Mouse (Mus musculus): ENCODE results near the gene Tbc1d23. TPM values are rescaled to one million over a fixed set of nuclear protein-coding genes. Genes with fewer than 3 reads are reported as not detected.

Tbc1d23 gene
- 33.3 and 34.7 TPM in 2 replicates for polyA plus RNA-seq (2015; fragmentation: Nextera tagmentation; extraction: Ambion mirVana)

DNA sequence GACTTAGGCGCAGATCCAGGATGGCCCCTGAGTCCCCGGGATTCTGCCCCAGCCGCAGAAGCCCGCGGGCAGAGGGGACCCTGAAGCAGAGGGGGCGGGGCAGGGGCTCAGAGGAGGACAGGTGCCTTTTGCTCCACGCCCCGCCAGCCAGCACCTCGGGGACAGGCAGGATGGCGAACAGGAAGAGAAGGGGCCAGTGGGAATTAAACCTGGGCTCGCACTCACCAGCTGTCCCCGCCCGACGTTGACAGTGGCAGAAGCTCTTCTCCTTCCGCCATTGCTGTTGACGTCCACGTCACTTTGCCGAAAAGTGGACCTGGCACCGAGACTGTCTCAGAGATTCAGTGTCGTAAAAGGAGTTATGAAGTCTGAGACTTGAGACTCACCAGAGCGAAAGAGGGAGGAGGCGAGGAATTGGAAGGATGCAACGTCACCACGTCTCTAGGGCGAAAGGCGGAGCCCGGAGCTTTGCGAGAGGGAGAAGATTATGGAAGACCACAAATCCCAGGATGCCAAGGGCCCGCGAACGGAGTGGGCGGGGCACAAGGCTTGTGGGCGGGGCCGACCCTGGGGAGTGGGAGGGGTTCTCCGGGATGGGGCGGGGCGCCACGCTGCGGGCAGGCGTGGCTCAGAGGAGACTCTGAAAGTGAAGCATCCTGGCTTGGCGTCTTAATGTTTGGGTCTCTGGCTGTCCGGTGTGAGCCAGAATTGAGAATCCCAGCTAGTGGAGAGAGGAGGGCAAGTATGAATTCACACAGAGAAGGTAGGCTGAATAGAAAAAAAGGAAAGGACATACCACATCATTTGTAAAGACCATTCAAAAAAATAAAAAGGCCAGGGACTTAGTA is at the start of gene Tbc1d23:
Gene Tbc1d23 (minus strand): TSS at position 416 of the 848 bp plus-strand sequence.
- H3K9me3 ChIP-seq (replicated peaks; ENCODE audit: control insufficient read depth, low read length, poor library complexity, severe bottlenecking): no peaks in the 10 kb centered on the region
- H3K27ac ChIP-seq (ENCODE audit: low read length): peak within 1 kb of the TSS; percentile 81
- peak within 1 kb of the TSS; percentile 87 for H3K9ac ChIP-seq (ENCODE audit: low read depth, low read length)
- H3K36me3 ChIP-seq (ENCODE audit: control insufficient read depth, insufficient read depth, low read length): no peaks in the 10 kb centered on the region
- peak; percentile 100 for ATAC-seq
- WGBS: under 1% methylated on average over 42 of the region's 42 CpGs
- peak within 1 kb of the TSS; percentile 81 for H3K4me3 ChIP-seq (ENCODE audit: low read depth, low read length)
- H3K27me3 ChIP-seq (ENCODE audit: control insufficient read depth, insufficient read depth, low read depth, low read length): no peaks in the 10 kb centered on the region
- peaks cover 9% of the 10 kb centered on the region for H3K4me1 ChIP-seq (ENCODE audit: control insufficient read depth, insufficient read depth, low read length)
- H3K4me2 ChIP-seq (ENCODE audit: low read length): peak within 1 kb of the TSS; percentile 74

DNA sequence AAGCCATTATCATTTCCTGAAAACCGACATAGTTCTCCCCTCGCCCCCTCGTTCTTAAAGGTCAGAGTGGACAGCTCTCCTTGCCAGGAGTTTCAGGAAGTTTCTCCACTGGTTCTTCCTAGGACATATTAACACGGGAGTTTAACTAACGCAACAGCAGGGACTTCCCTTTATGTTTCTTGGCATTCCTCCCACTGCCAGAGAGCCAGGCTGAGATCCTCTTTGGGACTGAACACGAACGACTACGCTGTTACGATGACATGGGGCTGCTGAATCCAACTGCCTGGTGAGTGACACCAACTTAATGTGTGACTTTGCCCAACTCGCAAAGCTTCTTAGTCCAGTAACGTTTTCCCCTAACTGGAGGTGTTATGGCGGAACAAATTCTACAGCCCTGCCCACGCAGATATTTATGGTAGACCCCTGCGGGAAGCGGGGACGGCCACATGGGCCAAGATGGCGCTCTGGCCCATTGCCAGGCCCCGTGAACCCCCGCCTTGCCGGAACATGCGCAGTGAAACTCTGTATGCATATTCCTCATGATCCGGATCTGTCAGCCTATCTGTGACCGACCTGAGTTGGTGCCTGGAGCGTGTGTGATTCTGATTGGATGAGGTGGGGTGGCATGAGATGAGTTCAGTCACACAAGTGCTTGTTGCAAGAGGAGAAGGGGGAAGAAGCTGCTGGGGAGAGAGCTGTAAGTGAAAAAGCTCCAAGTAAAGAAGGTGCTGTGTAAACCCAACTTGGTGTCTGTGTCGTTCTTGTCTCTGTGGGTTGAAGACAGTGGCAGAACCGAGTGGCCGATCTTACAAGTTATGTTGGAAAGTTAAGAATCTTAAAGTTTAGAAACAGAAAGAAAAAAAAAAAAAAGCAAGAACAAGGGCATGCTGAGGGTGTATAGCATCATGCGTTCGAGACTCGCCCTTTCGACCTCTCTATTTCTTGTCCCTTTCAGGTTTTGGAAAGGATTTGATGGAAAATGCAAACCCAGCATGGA is 49.2 kb upstream of the Tbc1d23 start:
- no peaks in the 10 kb centered on the region for H3K9me3 ChIP-seq (replicated peaks; ENCODE audit: control insufficient read depth, low read length, poor library complexity, severe bottlenecking)
- H3K9ac ChIP-seq (ENCODE audit: low read depth, low read length): no peak overlapping the region
- 92% methylated on average over 31 of the region's 31 CpGs for WGBS
- H3K4me1 ChIP-seq (ENCODE audit: control insufficient read depth, insufficient read depth, low read length): no peaks in the 10 kb centered on the region
- H3K4me2 ChIP-seq (ENCODE audit: low read length): no peak overlapping the region
- no peak for ATAC-seq
- no peaks in the 10 kb centered on the region for H3K36me3 ChIP-seq (ENCODE audit: control insufficient read depth, insufficient read depth, low read length)
- H3K27me3 ChIP-seq (ENCODE audit: control insufficient read depth, insufficient read depth, low read depth, low read length): no peaks in the 10 kb centered on the region
- no peak overlapping the region for H3K4me3 ChIP-seq (ENCODE audit: low read depth, low read length)
- no peak overlapping the region for H3K27ac ChIP-seq (ENCODE audit: low read length)

DNA sequence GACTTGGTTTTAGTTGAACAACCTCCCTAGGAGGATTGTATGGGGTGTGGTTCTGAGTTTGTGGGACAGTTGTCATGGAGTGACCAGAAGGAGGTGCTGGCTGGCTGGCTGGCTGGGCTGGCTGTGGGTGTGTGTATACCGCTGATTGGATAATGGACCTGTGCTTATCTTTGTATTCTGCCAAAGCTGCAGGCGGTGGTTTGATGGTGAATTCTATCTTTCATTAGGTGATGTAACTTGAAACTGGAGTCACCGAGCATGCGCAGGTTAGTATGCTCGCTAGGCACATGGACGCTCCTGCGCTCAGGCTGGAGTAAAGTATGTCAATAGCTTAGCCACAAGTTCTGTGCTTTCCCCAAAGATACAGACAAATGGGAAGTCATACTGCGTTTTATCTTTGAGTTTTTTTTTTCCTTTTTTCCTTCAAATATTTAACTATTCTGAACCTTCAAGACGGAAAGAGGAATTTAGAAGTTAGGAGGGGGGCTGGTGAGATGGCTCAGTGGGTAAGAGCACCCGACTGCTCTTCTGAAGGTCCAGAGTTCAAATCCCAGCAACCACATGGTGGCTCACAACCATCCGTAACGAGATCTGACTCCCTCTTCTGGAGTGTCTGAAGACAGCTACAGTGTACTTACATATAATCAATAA is 47.8 kb upstream of the Tbc1d23 start:
- no peaks in the 10 kb centered on the region for H3K4me1 ChIP-seq (ENCODE audit: control insufficient read depth, insufficient read depth, low read length)
- H3K4me2 ChIP-seq (ENCODE audit: low read length): no peak overlapping the region
- no peak for ATAC-seq
- H3K9ac ChIP-seq (ENCODE audit: low read depth, low read length): no peak overlapping the region
- H3K9me3 ChIP-seq (replicated peaks; ENCODE audit: control insufficient read depth, low read length, poor library complexity, severe bottlenecking): no peaks in the 10 kb centered on the region
- H3K27ac ChIP-seq (ENCODE audit: low read length): no peak overlapping the region
- H3K27me3 ChIP-seq (ENCODE audit: control insufficient read depth, insufficient read depth, low read depth, low read length): no peaks in the 10 kb centered on the region
- H3K36me3 ChIP-seq (ENCODE audit: control insufficient read depth, insufficient read depth, low read length): no peaks in the 10 kb centered on the region
- WGBS: 91% methylated on average over 10 of the region's 12 CpGs
- no peak overlapping the region for H3K4me3 ChIP-seq (ENCODE audit: low read depth, low read length)

DNA sequence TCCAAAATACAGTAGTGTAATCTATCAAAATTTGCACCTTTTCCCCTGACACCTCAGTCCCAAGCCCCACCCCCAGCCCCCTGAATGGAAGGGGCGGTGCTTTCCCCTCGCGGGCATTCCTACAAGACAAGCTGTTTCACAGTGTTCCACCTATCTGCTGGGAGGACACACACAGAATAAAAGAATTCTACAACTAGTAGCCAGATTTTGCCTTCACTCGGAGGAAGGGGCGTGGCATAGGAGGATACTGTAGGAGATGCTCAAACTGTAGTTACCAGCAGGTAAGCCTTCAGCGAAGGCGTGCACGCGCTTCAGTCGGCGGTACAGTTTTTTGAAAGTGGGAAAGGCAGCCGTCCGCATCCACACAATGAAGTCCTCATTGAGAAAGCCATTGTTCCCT is 38.4 kb upstream of the Tbc1d23 start:
- H3K4me3 ChIP-seq (ENCODE audit: low read depth, low read length): no peak overlapping the region
- WGBS: 89% methylated on average over 13 of the region's 13 CpGs
- H3K9me3 ChIP-seq (replicated peaks; ENCODE audit: control insufficient read depth, low read length, poor library complexity, severe bottlenecking): no peaks in the 10 kb centered on the region; the same call in 1 of the 2 replicates
- no peaks in the 10 kb centered on the region for H3K27me3 ChIP-seq (ENCODE audit: control insufficient read depth, insufficient read depth, low read depth, low read length)
- ATAC-seq: no peak
- H3K4me1 ChIP-seq (ENCODE audit: control insufficient read depth, insufficient read depth, low read length): no peaks in the 10 kb centered on the region
- no peaks in the 10 kb centered on the region for H3K36me3 ChIP-seq (ENCODE audit: control insufficient read depth, insufficient read depth, low read length)
- H3K27ac ChIP-seq (ENCODE audit: low read length): no peak overlapping the region
- H3K4me2 ChIP-seq (ENCODE audit: low read length): no peak overlapping the region
- no peak overlapping the region for H3K9ac ChIP-seq (ENCODE audit: low read depth, low read length)

DNA sequence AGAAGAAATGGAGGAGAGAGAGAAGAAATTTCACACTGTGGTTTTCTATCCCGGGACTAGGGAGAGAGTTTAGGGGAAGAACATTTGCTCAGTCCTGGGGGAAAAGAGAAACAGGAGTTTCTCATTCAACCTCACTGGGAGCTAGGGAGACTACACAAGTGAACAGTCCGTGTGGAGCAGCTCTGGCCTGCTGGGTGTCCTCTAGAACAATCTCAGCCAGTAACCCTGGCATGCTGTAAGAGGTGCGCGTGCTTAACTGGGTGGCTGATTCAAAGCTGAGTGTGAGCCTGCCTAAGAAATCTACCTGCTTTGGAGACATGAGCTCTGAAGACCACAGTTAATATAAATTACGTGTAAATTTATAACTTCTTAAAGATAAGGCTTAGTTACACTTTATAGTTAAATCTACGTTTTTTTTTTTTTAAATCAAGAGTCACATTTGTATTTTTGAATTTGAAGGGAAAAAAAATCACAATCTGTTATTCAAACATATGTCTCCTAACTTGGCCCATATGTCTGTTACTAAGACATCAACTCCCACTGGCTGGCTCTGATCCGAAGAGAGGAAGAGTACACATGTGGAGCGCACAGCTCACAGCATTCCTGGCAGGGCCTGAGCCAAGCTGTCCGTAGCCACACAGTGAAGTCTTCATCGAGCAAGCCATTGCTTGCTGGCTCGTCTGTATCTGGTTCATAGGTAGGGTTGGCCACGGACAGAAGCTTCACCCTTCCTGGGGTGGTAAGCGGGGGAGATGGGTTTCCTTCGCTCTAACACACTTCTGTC is 36.9 kb upstream of the Tbc1d23 start:
- Histone ChIP-seq H3K36me3 (ENCODE audit: control insufficient read depth, insufficient read depth, low read length) (no peaks in the 10 kb centered on the region), H3K4me1 (ENCODE audit: control insufficient read depth, insufficient read depth, low read length) (no peaks in the 10 kb centered on the region), H3K27ac (ENCODE audit: low read length) (no peak overlapping the region), H3K27me3 (ENCODE audit: control insufficient read depth, insufficient read depth, low read depth, low read length) (no peaks in the 10 kb centered on the region), H3K4me3 (ENCODE audit: low read depth, low read length) (no peak overlapping the region), H3K4me2 (ENCODE audit: low read length) (no peak overlapping the region), H3K9ac (ENCODE audit: low read depth, low read length) (no peak overlapping the region), H3K9me3 (replicated peaks; ENCODE audit: control insufficient read depth, low read length, poor library complexity, severe bottlenecking) (no peaks in the 10 kb centered on the region; the same call in 1 of the 2 replicates)
- ATAC-seq: no peak
- WGBS: 89% methylated on average over 14 of the region's 14 CpGs

DNA sequence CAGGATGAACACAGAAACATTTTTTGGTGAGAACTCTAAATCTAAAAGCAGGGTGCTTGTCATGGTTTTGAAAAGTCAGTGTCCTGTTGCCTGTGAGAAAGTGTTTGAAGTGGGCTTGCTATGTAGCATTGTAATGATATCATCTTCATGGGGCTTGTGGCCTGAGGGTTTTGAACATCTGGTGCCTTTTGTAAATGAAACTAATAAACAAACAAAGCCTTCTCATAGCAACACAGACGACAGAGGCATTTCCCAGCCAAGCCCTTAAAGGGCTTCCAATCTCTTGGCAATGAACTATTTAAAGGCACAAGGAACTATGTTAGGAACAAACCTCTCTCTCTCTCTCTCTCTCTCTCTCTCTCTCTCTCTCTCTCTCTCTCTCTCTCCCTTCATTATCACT is 35.8 kb upstream of the Tbc1d23 start:
- H3K9ac ChIP-seq (ENCODE audit: low read depth, low read length): no peak overlapping the region
- no peak overlapping the region for H3K4me3 ChIP-seq (ENCODE audit: low read depth, low read length)
- H3K4me2 ChIP-seq (ENCODE audit: low read length): no peak overlapping the region
- no peaks in the 10 kb centered on the region for H3K4me1 ChIP-seq (ENCODE audit: control insufficient read depth, insufficient read depth, low read length)
- H3K27me3 ChIP-seq (ENCODE audit: control insufficient read depth, insufficient read depth, low read depth, low read length): no peaks in the 10 kb centered on the region
- no peak overlapping the region for H3K27ac ChIP-seq (ENCODE audit: low read length)
- H3K36me3 ChIP-seq (ENCODE audit: control insufficient read depth, insufficient read depth, low read length): no peaks in the 10 kb centered on the region
- 21% methylated on average over 1 of the region's 1 CpGs for WGBS
- ATAC-seq: no peak
- H3K9me3 ChIP-seq (replicated peaks; ENCODE audit: control insufficient read depth, low read length, poor library complexity, severe bottlenecking): no peaks in the 10 kb centered on the region; the same call in 1 of the 2 replicates

DNA sequence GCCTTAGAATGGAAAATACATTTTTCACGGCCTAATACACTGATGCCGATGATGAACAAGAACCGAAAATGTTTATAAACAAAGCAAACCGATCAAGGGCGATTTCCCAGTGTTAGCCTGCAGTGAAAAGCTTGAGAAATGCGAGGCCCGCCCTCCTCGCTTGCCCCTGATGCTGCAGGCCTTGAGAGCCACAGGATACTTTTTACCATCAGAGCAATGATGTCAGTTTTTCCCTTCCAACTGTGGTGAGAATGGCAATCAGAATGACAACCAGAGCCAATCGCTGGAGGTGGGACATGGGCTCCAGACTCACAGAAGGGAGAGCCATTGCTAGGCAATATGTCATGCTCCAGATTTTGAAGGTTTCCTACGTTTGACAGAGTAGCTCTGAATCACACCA is 28.8 kb upstream of the Tbc1d23 start:
- Histone ChIP-seq H3K4me2 (ENCODE audit: low read length) (no peak overlapping the region), H3K9ac (ENCODE audit: low read depth, low read length) (no peak overlapping the region), H3K36me3 (ENCODE audit: control insufficient read depth, insufficient read depth, low read length) (no peaks in the 10 kb centered on the region), H3K4me1 (ENCODE audit: control insufficient read depth, insufficient read depth, low read length) (no peaks in the 10 kb centered on the region), H3K9me3 (replicated peaks; ENCODE audit: control insufficient read depth, low read length, poor library complexity, severe bottlenecking) (no peaks in the 10 kb centered on the region; the same call in 1 of the 2 replicates), H3K4me3 (ENCODE audit: low read depth, low read length) (no peak overlapping the region), H3K27ac (ENCODE audit: low read length) (no peak overlapping the region), H3K27me3 (ENCODE audit: control insufficient read depth, insufficient read depth, low read depth, low read length) (no peaks in the 10 kb centered on the region)
- ATAC-seq: no peak
- 81% methylated on average over 10 of the region's 10 CpGs for WGBS
